Mouse (Mus musculus): ENCODE measurements around the gene E2f3.

- TF ChIP-seq CTCF (IDR thresholded peaks at IDR 0.05; ENCODE audit: low read depth) (no peak), EP300 (IDR thresholded peaks at IDR 0.05; ENCODE audit: low read depth) (no peak)
Measured at GRCm38 (mm10) chr13:29977358-29977757, 8.5 kb downstream of the E2f3 start.
